Mouse (Mus musculus) embryonic facial prominence, embryonic 15.5 days (tissue): Measurements from ENCODE around the gene Elovl7. TPM values are rescaled to one million over a fixed set of nuclear protein-coding genes. Genes with fewer than 3 reads are reported as not detected.

Experiments
- ATAC-seq: fragments of 200-750 bp; cut with Nextera tagmentation; 2 replicates; pipeline ENCODE4 v1.8.0; 2017; ENCODE audit warnings: low read depth, moderate TSS enrichment; ENCODE audit not compliant: insufficient number of reproducible peaks, low FRiP score, low TSS enrichment
- H3K27ac ChIP-seq: fragments of 300-500 bp; sonication (generic); replicated peaks from 2 replicates; pipeline ENCODE4 v1.5.1; 2015; ENCODE audit warnings: mild to moderate bottlenecking, inconsistent platforms
- H3K27me3 ChIP-seq: fragments of 300-500 bp; sonication (generic); 2 replicates; pipeline ENCODE4 v1.6.1; 2015; ENCODE audit warnings: inconsistent platforms
- H3K36me3 ChIP-seq: fragments of 300-500 bp; sonication (generic); 2 replicates; pipeline ENCODE4 v1.6.1; 2015; ENCODE audit warnings: mild to moderate bottlenecking, inconsistent platforms
- H3K4me1 ChIP-seq: fragments of 300-500 bp; sonication (generic); 2 replicates; pipeline ENCODE4 v1.6.1; 2015; ENCODE audit warnings: inconsistent platforms
- H3K4me2 ChIP-seq: fragments of 300-500 bp; sonication (generic); replicated peaks from 2 replicates; pipeline ENCODE4 v1.6.1; 2015; ENCODE audit warnings: mild to moderate bottlenecking, inconsistent platforms
- H3K4me3 ChIP-seq: fragments of 300-500 bp; sonication (generic); replicated peaks from 2 replicates; pipeline ENCODE4 v1.5.1; 2015; ENCODE audit warnings: mild to moderate bottlenecking, inconsistent platforms
- H3K9ac ChIP-seq: fragments of 300-500 bp; sonication (generic); 2 replicates; pipeline ENCODE4 v1.6.1; 2015; ENCODE audit warnings: inconsistent platforms
- H3K9me3 ChIP-seq: fragments of 300-500 bp; sonication (generic); replicated peaks from 2 replicates; pipeline ENCODE4 v1.6.1; 2016; ENCODE audit warnings: inconsistent platforms
- WGBS: fragments of 180-500 bp; shearing (Covaris S2); methylation state at CpG from one replicate; pipeline ENCODE4 v1.1.7; 2015; 5-methylcytosine and 5-hydroxymethylcytosine counted together
- polyA plus RNA-seq: library from polyadenylated mRNA; unstranded; fragments of >200 nt; fragmentation: Nextera tagmentation; extraction: Ambion mirVana; gene quantifications from 2 replicates; pipeline ENCODE4 v1.2.1, GENCODE M21; 2015

Gene Elovl7
- polyA plus RNA-seq, 1 experiment from 2014 or later, result 12.3 TPM

- no peak overlapping the region for H3K27ac ChIP-seq
- no peak overlapping the region for H3K4me3 ChIP-seq
- H3K27me3 ChIP-seq, result no peaks in the 10 kb centered on the region
- no peak for ATAC-seq
- no peaks in the 10 kb centered on the region for H3K9me3 ChIP-seq
- 60% methylated on average over 1 of the region's 1 CpGs for WGBS
- no peak overlapping the region for H3K4me2 ChIP-seq
- H3K36me3 ChIP-seq, result no peaks in the 10 kb centered on the region
- H3K9ac ChIP-seq, result no peak overlapping the region
- H3K4me1 ChIP-seq, result peaks cover 11% of the 10 kb centered on the region
Measured at GRCm38 (mm10) chr13:108303841-108304240, 89.6 kb downstream of the Elovl7 start.

GRCm38 (mm10) chr13:108304680-108305079, 90.5 kb downstream of the Elovl7 start:
- no peak overlapping the region for H3K27ac ChIP-seq
- H3K9me3 ChIP-seq, result no peaks in the 10 kb centered on the region
- 60% methylated on average over 2 of the region's 2 CpGs for WGBS
- peaks cover 11% of the 10 kb centered on the region for H3K4me1 ChIP-seq
- no peak overlapping the region for H3K4me2 ChIP-seq
- no peaks in the 10 kb centered on the region for H3K27me3 ChIP-seq
- no peak for ATAC-seq
- no peaks in the 10 kb centered on the region for H3K36me3 ChIP-seq
- H3K9ac ChIP-seq, result no peak overlapping the region
- no peak overlapping the region for H3K4me3 ChIP-seq

- Histone ChIP-seq H3K36me3 (no peaks in the 10 kb centered on the region), H3K9me3 (no peaks in the 10 kb centered on the region), H3K4me1 (peaks cover 16% of the 10 kb centered on the region; the same call in 1 of the 2 replicates), H3K9ac (peak within 1 kb of the TSS; percentile 59), H3K27me3 (no peaks in the 10 kb centered on the region), H3K27ac (no peak within 1 kb of the TSS), H3K4me2 (peak within 1 kb of the TSS; percentile 86), H3K4me3 (peak within 1 kb of the TSS; percentile 73)
- WGBS, result under 1% methylated on average over 48 of the region's 48 CpGs
- ATAC-seq, result peak; percentile 92
Measured at GRCm38 (mm10) chr13:108315702-108316486, 101.7 kb downstream of the Elovl7 start, which contains the start of gene Depdc1b. Gene Depdc1b, plus strand, starts transcription at chr13:108316332.

GRCm38 (mm10) chr13:108316487-108316903, 102.3 kb downstream of the Elovl7 start:
- WGBS, result under 1% methylated on average over 32 of the region's 32 CpGs
- peak overlapping the region; percentile 73 for H3K4me3 ChIP-seq
- H3K9ac ChIP-seq, result peak overlapping the region; percentile 26; the same call in 1 of the 2 replicates
- H3K27me3 ChIP-seq, result no peaks in the 10 kb centered on the region
- no peak overlapping the region for H3K27ac ChIP-seq
- H3K36me3 ChIP-seq, result no peaks in the 10 kb centered on the region
- H3K4me2 ChIP-seq, result peak overlapping the region; percentile 86
- 0 out of 2 replicates have a peak, but pooled peaks have one; percentile 18 for ATAC-seq
- H3K4me1 ChIP-seq, result peaks cover 16% of the 10 kb centered on the region; the same call in 1 of the 2 replicates
- no peaks in the 10 kb centered on the region for H3K9me3 ChIP-seq

- Histone ChIP-seq H3K9ac (no peak overlapping the region), H3K27ac (no peak overlapping the region), H3K4me2 (peak overlapping the region; percentile 86), H3K4me3 (peak overlapping the region; percentile 73), H3K27me3 (no peaks in the 10 kb centered on the region), H3K4me1 (peaks cover 16% of the 10 kb centered on the region; the same call in 1 of the 2 replicates), H3K36me3 (no peaks in the 10 kb centered on the region), H3K9me3 (no peaks in the 10 kb centered on the region)
- no peak for ATAC-seq
- WGBS, result 89% methylated on average over 2 of the region's 2 CpGs
Measured at GRCm38 (mm10) chr13:108317414-108317813, 103.2 kb downstream of the Elovl7 start.

GRCm38 (mm10) chr13:108319028-108319427, 104.8 kb downstream of the Elovl7 start:
- no peak overlapping the region for H3K27ac ChIP-seq
- ATAC-seq, result no peak
- no peak overlapping the region for H3K9ac ChIP-seq
- H3K4me1 ChIP-seq, result peaks cover 16% of the 10 kb centered on the region; the same call in 1 of the 2 replicates
- no peaks in the 10 kb centered on the region for H3K27me3 ChIP-seq
- 92% methylated on average over 8 of the region's 8 CpGs for WGBS
- no peaks in the 10 kb centered on the region for H3K9me3 ChIP-seq
- H3K4me3 ChIP-seq, result no peak overlapping the region
- no peak overlapping the region for H3K4me2 ChIP-seq
- H3K36me3 ChIP-seq, result no peaks in the 10 kb centered on the region

- Histone ChIP-seq H3K4me3 (no peak overlapping the region), H3K27ac (no peak overlapping the region), H3K4me2 (no peak overlapping the region), H3K9me3 (no peaks in the 10 kb centered on the region), H3K36me3 (peaks cover 3% of the 10 kb centered on the region; the same call in 1 of the 2 replicates), H3K4me1 (peaks cover 16% of the 10 kb centered on the region; the same call in 1 of the 2 replicates), H3K9ac (no peak overlapping the region), H3K27me3 (no peaks in the 10 kb centered on the region)
- ATAC-seq, result no peak
- WGBS, result 93% methylated on average over 8 of the region's 8 CpGs
Measured at GRCm38 (mm10) chr13:108320216-108320615, 106.0 kb downstream of the Elovl7 start.

GRCm38 (mm10) chr13:108322466-108322865, 108.3 kb downstream of the Elovl7 start:
- Histone ChIP-seq H3K9me3 (no peaks in the 10 kb centered on the region), H3K4me3 (no peak overlapping the region), H3K4me2 (no peak overlapping the region), H3K4me1 (no peaks in the 10 kb centered on the region), H3K27me3 (no peaks in the 10 kb centered on the region), H3K36me3 (peaks cover 6% of the 10 kb centered on the region), H3K27ac (no peak overlapping the region), H3K9ac (no peak overlapping the region)
- WGBS, result 93% methylated on average over 2 of the region's 2 CpGs
- ATAC-seq, result no peak

- H3K4me1 ChIP-seq, result no peaks in the 10 kb centered on the region
- H3K9ac ChIP-seq, result no peak overlapping the region
- H3K4me3 ChIP-seq, result no peak overlapping the region
- ATAC-seq, result no peak
- H3K36me3 ChIP-seq, result peaks cover 6% of the 10 kb centered on the region
- H3K4me2 ChIP-seq, result no peak overlapping the region
- H3K27me3 ChIP-seq, result no peaks in the 10 kb centered on the region
- H3K27ac ChIP-seq, result no peak overlapping the region
- 98% methylated on average over 2 of the region's 2 CpGs for WGBS
- H3K9me3 ChIP-seq, result no peaks in the 10 kb centered on the region
Measured at GRCm38 (mm10) chr13:108323317-108323716, 109.1 kb downstream of the Elovl7 start.

GRCm38 (mm10) chr13:108323866-108324829, 109.9 kb downstream of the Elovl7 start:
- Histone ChIP-seq H3K36me3 (peaks cover 6% of the 10 kb centered on the region), H3K4me1 (no peaks in the 10 kb centered on the region), H3K4me3 (no peak overlapping the region), H3K27me3 (no peaks in the 10 kb centered on the region), H3K9me3 (no peaks in the 10 kb centered on the region), H3K9ac (no peak overlapping the region), H3K27ac (no peak overlapping the region), H3K4me2 (no peak overlapping the region)
- no peak for ATAC-seq
- 89% methylated on average over 22 of the region's 22 CpGs for WGBS

- no peaks in the 10 kb centered on the region for H3K9me3 ChIP-seq
- H3K27me3 ChIP-seq, result no peaks in the 10 kb centered on the region
- H3K4me2 ChIP-seq, result no peak overlapping the region
- no peak overlapping the region for H3K9ac ChIP-seq
- H3K36me3 ChIP-seq, result peaks cover 6% of the 10 kb centered on the region
- no peak overlapping the region for H3K4me3 ChIP-seq
- no peaks in the 10 kb centered on the region for H3K4me1 ChIP-seq
- 83% methylated on average over 5 of the region's 5 CpGs for WGBS
- no peak overlapping the region for H3K27ac ChIP-seq
- no peak for ATAC-seq
Measured at GRCm38 (mm10) chr13:108325871-108326270, 111.7 kb downstream of the Elovl7 start.
